Mouse (Mus musculus) midbrain, postnatal 0 days (tissue): ENCODE results near the gene Olfr458. TPM values are rescaled to one million over a fixed set of nuclear protein-coding genes. Genes with fewer than 3 reads are reported as not detected.
"Not testable (repeated sequence)": the region's sequence is repeated elsewhere in the genome, so short reads cannot be mapped to it uniquely, and the experiment has no call there.

Source experiments
- ATAC-seq: fragments of 200-750 bp; cut with Nextera tagmentation; 2 replicates; pipeline ENCODE4 v1.8.0; 2017; ENCODE audit warnings: moderate number of reproducible peaks, mild to moderate bottlenecking, moderate TSS enrichment, moderate library complexity; ENCODE audit not compliant: low FRiP score
- DNase-seq: peaks from one replicate; pipeline ENCODE4 v3.0.0-alpha.2; 2015; ENCODE audit warnings: low spot score
- H3K27ac ChIP-seq: fragments of 300-500 bp; sonication (generic); 2 replicates; pipeline ENCODE4 v1.5.1; 2014; ENCODE audit warnings: low read depth, mild to moderate bottlenecking, low read length, mixed read lengths
- H3K27me3 ChIP-seq: fragments of 300-500 bp; sonication (generic); 2 replicates; pipeline ENCODE4 v1.6.1; 2014; ENCODE audit warnings: low read length, control low read depth, mixed read lengths; ENCODE audit not compliant: insufficient read depth
- H3K36me3 ChIP-seq: fragments of 300-500 bp; sonication (generic); 2 replicates; pipeline ENCODE4 v1.6.1; 2014; ENCODE audit warnings: low read length, control low read depth, mixed read lengths; ENCODE audit not compliant: insufficient read depth
- H3K4me1 ChIP-seq: fragments of 300-500 bp; sonication (generic); 2 replicates; pipeline ENCODE4 v1.6.1; 2014; ENCODE audit warnings: mild to moderate bottlenecking, control low read depth, antibody characterized with exemption, low read length, mixed read lengths; ENCODE audit not compliant: insufficient read depth
- H3K4me2 ChIP-seq: fragments of 300-500 bp; sonication (generic); 2 replicates; pipeline ENCODE4 v1.6.1; 2014; ENCODE audit warnings: low read depth, mild to moderate bottlenecking, low read length, mixed read lengths; ENCODE audit not compliant: poor library complexity, severe bottlenecking
- H3K4me3 ChIP-seq: fragments of 300-500 bp; sonication (generic); 2 replicates; pipeline ENCODE4 v1.5.1; 2014; ENCODE audit warnings: low read depth, mild to moderate bottlenecking, low read length, moderate library complexity
- H3K9ac ChIP-seq: fragments of 300-500 bp; sonication (generic); replicated peaks from 2 replicates; pipeline ENCODE4 v1.6.1; 2014; ENCODE audit warnings: mild to moderate bottlenecking, low read length, moderate library complexity, mixed read lengths; ENCODE audit not compliant: poor library complexity, severe bottlenecking
- H3K9me3 ChIP-seq: fragments of 300-500 bp; sonication (generic); 2 replicates; pipeline ENCODE4 v1.6.1; 2016; ENCODE audit warnings: low read length, control low read depth
- CTCF ChIP-seq: IDR thresholded peaks from 2 replicates; pipeline ENCODE4 v1.5.1; 2016; ENCODE audit warnings: antibody characterized with exemption, mild to moderate bottlenecking
- WGBS: fragments of 180-500 bp; shearing (Covaris S2); extraction: QIAGEN DNeasy Blood & Tissue Kit; methylation state at CpG from one replicate; pipeline ENCODE4 v1.1.7; 2014; 5-methylcytosine and 5-hydroxymethylcytosine counted together
- polyA plus RNA-seq: library from polyadenylated mRNA; unstranded; fragments of >200 nt; fragmentation: Nextera tagmentation; extraction: Ambion mirVana; gene quantifications from 2 replicates; pipeline ENCODE4 v1.2.1, GENCODE M21; 2015
- total RNA-seq: library from RNA; depleted of rRNA; stranded (reverse); fragments of >200 nt; gene quantifications from 2 replicates; pipeline ENCODE4 v1.2.3, GENCODE M21; 2014

The Olfr458 gene
- total and polyA plus RNA-seq, 2 experiments from 2014 or later = not detected

- TF ChIP-seq CTCF = no peak
- H3K4me1 ChIP-seq = no peaks in the 10 kb centered on the region
- H3K9me3 ChIP-seq = no peaks in the 10 kb centered on the region
- no peaks in the 10 kb centered on the region for H3K27me3 ChIP-seq
- H3K27ac ChIP-seq = no peak overlapping the region
- H3K9ac ChIP-seq = no peak overlapping the region
- H3K4me2 ChIP-seq = no peak overlapping the region
- no peaks in the 10 kb centered on the region for H3K36me3 ChIP-seq
- no peak overlapping the region for H3K4me3 ChIP-seq
- DNase-seq = no peak
- ATAC-seq = no peak
Observed at GRCm38 (mm10) chr6:42484633-42485032, 19.6 kb upstream of the Olfr458 start.

GRCm38 (mm10) chr6:42476235-42476634 is 11.2 kb upstream of the Olfr458 start, which contains the start of gene Olfr457:
Olfr457 (minus strand) TSS chr6:42476335.
- no peaks in the 10 kb centered on the region for H3K36me3 ChIP-seq

GRCm38 (mm10) chr6:42471298-42471697 is 6.3 kb upstream of the Olfr458 start:
- H3K4me2 ChIP-seq, H3K36me3 ChIP-seq, H3K9ac ChIP-seq, H3K27ac ChIP-seq, H3K9me3 ChIP-seq, H3K4me1 ChIP-seq, DNase-seq, ATAC-seq, H3K27me3 ChIP-seq, H3K4me3 ChIP-seq: not testable (repeated sequence)
- 97% methylated on average over 4 of the region's 4 CpGs for WGBS

More at GRCm38 (mm10) chr6:42476235-42476634, 11.2 kb upstream of the Olfr458 start, which contains the start of gene Olfr457:
- no peak within 1 kb of the TSS for H3K9ac ChIP-seq
- 71% methylated on average over 1 of the region's 1 CpGs for WGBS
- H3K9me3 ChIP-seq = no peaks in the 10 kb centered on the region
- DNase-seq = no peak
- H3K27ac ChIP-seq = no peak within 1 kb of the TSS
- H3K4me1 ChIP-seq = no peaks in the 10 kb centered on the region
- no peak for ATAC-seq
- no peak within 1 kb of the TSS for H3K4me3 ChIP-seq
- H3K27me3 ChIP-seq = no peaks in the 10 kb centered on the region
- H3K4me2 ChIP-seq = no peak within 1 kb of the TSS
- TF ChIP-seq CTCF = no peak

- ATAC-seq (no peak), DNase-seq (no peak)
- Histone ChIP-seq H3K9ac (no peak overlapping the region), H3K4me2 (no peak overlapping the region), H3K36me3 (no peaks in the 10 kb centered on the region), H3K4me1 (no peaks in the 10 kb centered on the region), H3K4me3 (no peak overlapping the region), H3K9me3 (no peaks in the 10 kb centered on the region), H3K27ac (no peak overlapping the region), H3K27me3 (no peaks in the 10 kb centered on the region)
- 91% methylated on average over 4 of the region's 4 CpGs for WGBS
- TF ChIP-seq CTCF = no peak
Observed at GRCm38 (mm10) chr6:42470542-42470941, 5.5 kb upstream of the Olfr458 start.

GRCm38 (mm10) chr6:42447381-42447780 is 17.6 kb downstream of the Olfr458 start:
- H3K27ac ChIP-seq = no peak overlapping the region
- H3K4me2 ChIP-seq = no peak overlapping the region
- no peaks in the 10 kb centered on the region for H3K4me1 ChIP-seq
- H3K9me3 ChIP-seq = no peaks in the 10 kb centered on the region
- no peaks in the 10 kb centered on the region for H3K36me3 ChIP-seq
- H3K27me3 ChIP-seq = no peaks in the 10 kb centered on the region
- no peak for DNase-seq
- ATAC-seq = no peak
- 70% methylated on average over 2 of the region's 2 CpGs for WGBS
- TF ChIP-seq CTCF = no peak
- no peak overlapping the region for H3K4me3 ChIP-seq
- no peak overlapping the region for H3K9ac ChIP-seq

- Histone ChIP-seq H3K27me3 (no peaks in the 10 kb centered on the region), H3K9me3 (no peaks in the 10 kb centered on the region), H3K4me3 (no peak overlapping the region), H3K36me3 (no peaks in the 10 kb centered on the region), H3K27ac (no peak overlapping the region), H3K4me2 (no peak overlapping the region), H3K9ac (no peak overlapping the region), H3K4me1 (no peaks in the 10 kb centered on the region)
- DNase-seq (no peak), ATAC-seq (no peak)
- TF ChIP-seq CTCF = no peak
- 93% methylated on average over 2 of the region's 2 CpGs for WGBS
Observed at GRCm38 (mm10) chr6:42444491-42444890, 20.5 kb downstream of the Olfr458 start.
